Mouse (Mus musculus): Measurements from ENCODE around the gene Birc7. TPM values are rescaled to one million over a fixed set of nuclear protein-coding genes. Genes with fewer than 3 reads are reported as not detected.

Gene Birc7
- polyA plus RNA-seq, 1 experiment = not detected

- no peak for TF ChIP-seq POLR2A (IDR thresholded peaks at IDR 0.05; ENCODE audit: low read depth, low read length)
- TF ChIP-seq CTCF (IDR thresholded peaks at IDR 0.05; ENCODE audit: extremely low read depth, insufficient read depth, insufficient read length, insufficient replicate concordance) = no peak
- no peak for DNase-seq (ENCODE audit: low read depth in 1 of 2, low spot score in 2 of 2)
- Histone ChIP-seq H3K4me1 (ENCODE audit: control insufficient read depth, insufficient read depth, insufficient read length) (peaks cover 4% of the 10 kb centered on the region; the same call in 1 of the 2 replicates), H3K27me3 (ENCODE audit: control insufficient read depth, insufficient read depth, low read length) (peaks cover 27% of the 10 kb centered on the region), H3K27ac (ENCODE audit: insufficient read depth, low read length) (no peak overlapping the region), H3K36me3 (ENCODE audit: control insufficient read depth, insufficient read depth, low read length) (no peaks in the 10 kb centered on the region), H3K4me3 (ENCODE audit: extremely low read depth, insufficient read depth, insufficient read length) (no peak overlapping the region)
- WGBS = 7% methylated on average over 29 of the region's 29 CpGs
These were observed 38.3 kb upstream of the Birc7 start for GRCm38 (mm10) chr2:180890422-180891074.

GRCm38 (mm10) chr2:180891075-180891834, 37.6 kb upstream of the Birc7 start:
- H3K4me3 ChIP-seq (ENCODE audit: extremely low read depth, insufficient read depth, insufficient read length) = no peak overlapping the region
- WGBS = 5% methylated on average over 37 of the region's 37 CpGs
- no peak overlapping the region for H3K27ac ChIP-seq (ENCODE audit: insufficient read depth, low read length)
- no peak for DNase-seq (ENCODE audit: low read depth in 1 of 2, low spot score in 2 of 2)
- peaks cover 27% of the 10 kb centered on the region for H3K27me3 ChIP-seq (ENCODE audit: control insufficient read depth, insufficient read depth, low read length)
- no peak for TF ChIP-seq POLR2A (IDR thresholded peaks at IDR 0.05; ENCODE audit: low read depth, low read length)
- no peak for TF ChIP-seq CTCF (IDR thresholded peaks at IDR 0.05; ENCODE audit: extremely low read depth, insufficient read depth, insufficient read length, insufficient replicate concordance)
- peaks cover 4% of the 10 kb centered on the region; the same call in 1 of the 2 replicates for H3K4me1 ChIP-seq (ENCODE audit: control insufficient read depth, insufficient read depth, insufficient read length)
- no peaks in the 10 kb centered on the region for H3K36me3 ChIP-seq (ENCODE audit: control insufficient read depth, insufficient read depth, low read length)

- no peak overlapping the region for H3K4me3 ChIP-seq (ENCODE audit: extremely low read depth, insufficient read depth, insufficient read length)
- peaks cover 4% of the 10 kb centered on the region; the same call in 1 of the 2 replicates for H3K4me1 ChIP-seq (ENCODE audit: control insufficient read depth, insufficient read depth, insufficient read length)
- DNase-seq (ENCODE audit: low read depth in 1 of 2, low spot score in 2 of 2) = no peak
- WGBS = 13% methylated on average over 9 of the region's 9 CpGs
- TF ChIP-seq POLR2A (IDR thresholded peaks at IDR 0.05; ENCODE audit: low read depth, low read length) (no peak), CTCF (IDR thresholded peaks at IDR 0.05; ENCODE audit: extremely low read depth, insufficient read depth, insufficient read length, insufficient replicate concordance) (no peak)
- no peak overlapping the region for H3K27ac ChIP-seq (ENCODE audit: insufficient read depth, low read length)
- no peaks in the 10 kb centered on the region for H3K36me3 ChIP-seq (ENCODE audit: control insufficient read depth, insufficient read depth, low read length)
- peaks cover 27% of the 10 kb centered on the region for H3K27me3 ChIP-seq (ENCODE audit: control insufficient read depth, insufficient read depth, low read length)
These were observed 36.9 kb upstream of the Birc7 start for GRCm38 (mm10) chr2:180891835-180892323.

GRCm38 (mm10) chr2:180892841-180893521, 35.8 kb upstream of the Birc7 start:
- DNase-seq (ENCODE audit: low read depth in 1 of 2, low spot score in 2 of 2) = no peak
- Histone ChIP-seq H3K36me3 (ENCODE audit: control insufficient read depth, insufficient read depth, low read length) (no peaks in the 10 kb centered on the region), H3K4me1 (ENCODE audit: control insufficient read depth, insufficient read depth, insufficient read length) (peaks cover 4% of the 10 kb centered on the region; the same call in 1 of the 2 replicates), H3K27me3 (ENCODE audit: control insufficient read depth, insufficient read depth, low read length) (peaks cover 27% of the 10 kb centered on the region), H3K27ac (ENCODE audit: insufficient read depth, low read length) (no peak overlapping the region), H3K4me3 (ENCODE audit: extremely low read depth, insufficient read depth, insufficient read length) (peak overlapping the region; percentile 4; the same call in 1 of the 2 replicates)
- WGBS = 2% methylated on average over 95 of the region's 97 CpGs
- no peak for TF ChIP-seq POLR2A (IDR thresholded peaks at IDR 0.05; ENCODE audit: low read depth, low read length)
- no peak for TF ChIP-seq CTCF (IDR thresholded peaks at IDR 0.05; ENCODE audit: extremely low read depth, insufficient read depth, insufficient read length, insufficient replicate concordance)

- Histone ChIP-seq H3K27ac (ENCODE audit: insufficient read depth, low read length) (no peak overlapping the region), H3K27me3 (ENCODE audit: control insufficient read depth, insufficient read depth, low read length) (peaks cover 27% of the 10 kb centered on the region), H3K36me3 (ENCODE audit: control insufficient read depth, insufficient read depth, low read length) (no peaks in the 10 kb centered on the region), H3K4me1 (ENCODE audit: control insufficient read depth, insufficient read depth, insufficient read length) (peaks cover 4% of the 10 kb centered on the region; the same call in 1 of the 2 replicates), H3K4me3 (ENCODE audit: extremely low read depth, insufficient read depth, insufficient read length) (peak overlapping the region; percentile 4; the same call in 1 of the 2 replicates)
- TF ChIP-seq POLR2A (IDR thresholded peaks at IDR 0.05; ENCODE audit: low read depth, low read length) (no peak), CTCF (IDR thresholded peaks at IDR 0.05; ENCODE audit: extremely low read depth, insufficient read depth, insufficient read length, insufficient replicate concordance) (no peak)
- no peak for DNase-seq (ENCODE audit: low read depth in 1 of 2, low spot score in 2 of 2)
- WGBS = 2% methylated on average over 50 of the region's 50 CpGs
These were observed 35.2 kb upstream of the Birc7 start for GRCm38 (mm10) chr2:180893537-180894028.

- Histone ChIP-seq H3K4me1 (ENCODE audit: control insufficient read depth, insufficient read depth, insufficient read length) (peaks cover 4% of the 10 kb centered on the region; the same call in 1 of the 2 replicates), H3K4me3 (ENCODE audit: extremely low read depth, insufficient read depth, insufficient read length) (no peak overlapping the region), H3K27ac (ENCODE audit: insufficient read depth, low read length) (no peak overlapping the region), H3K36me3 (ENCODE audit: control insufficient read depth, insufficient read depth, low read length) (no peaks in the 10 kb centered on the region), H3K27me3 (ENCODE audit: control insufficient read depth, insufficient read depth, low read length) (peaks cover 27% of the 10 kb centered on the region)
- WGBS = 3% methylated on average over 56 of the region's 57 CpGs
- no peak for DNase-seq (ENCODE audit: low read depth in 1 of 2, low spot score in 2 of 2)
- no peak for TF ChIP-seq CTCF (IDR thresholded peaks at IDR 0.05; ENCODE audit: extremely low read depth, insufficient read depth, insufficient read length, insufficient replicate concordance)
- no peak for TF ChIP-seq POLR2A (IDR thresholded peaks at IDR 0.05; ENCODE audit: low read depth, low read length)
These were observed 34.7 kb upstream of the Birc7 start for GRCm38 (mm10) chr2:180894029-180894623.
